Mouse (Mus musculus) heart, postnatal 0 days (tissue): ENCODE measurements around the gene Srarp.

ENCODE experiments used
- CTCF ChIP-seq: IDR thresholded peaks from 2 replicates; pipeline ENCODE4 v1.5.1; 2016; ENCODE audit warnings: antibody characterized with exemption, control low read depth, low read depth
- EP300 ChIP-seq: IDR thresholded peaks from 2 replicates; pipeline ENCODE4 v1.6.1; 2016; ENCODE audit warnings: antibody characterized with exemption, low read depth

DNA sequence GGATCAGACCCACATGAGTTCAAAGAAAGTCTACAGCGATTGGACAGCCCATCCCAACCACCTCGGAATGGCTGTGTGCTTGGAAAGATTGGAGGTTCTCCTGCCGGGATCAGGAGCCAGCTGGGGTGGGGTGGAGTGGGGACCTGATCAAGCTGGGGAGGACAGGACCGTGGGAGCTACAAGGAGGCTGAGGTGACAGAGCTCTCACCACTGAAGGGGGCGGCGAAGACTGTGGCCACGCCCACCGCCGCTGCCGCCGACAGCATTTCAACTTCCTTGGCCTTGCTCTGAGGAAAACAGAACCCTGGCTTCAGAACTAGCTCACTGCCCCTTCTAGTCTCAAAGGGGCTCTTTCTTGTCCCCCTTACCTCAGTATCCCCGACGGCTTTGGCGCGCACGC, 41.2 kb downstream of the Srarp start:
- TF ChIP-seq EP300: no peak
- no peak for TF ChIP-seq CTCF
